Mouse (Mus musculus) heart, embryonic 10.5 days (tissue): ENCODE results near the gene Gpc5. TPM values are rescaled to one million over a fixed set of nuclear protein-coding genes. Genes with fewer than 3 reads are reported as not detected.

Source experiments
- DNase-seq: peaks from one replicate; pipeline ENCODE4 v3.0.0-alpha.2; 2017; ENCODE audit warnings: low spot score
- H3K27ac ChIP-seq: fragments of 300-500 bp; sonication (generic); 2 replicates; pipeline ENCODE4 v1.5.1; 2016; ENCODE audit warnings: mild to moderate bottlenecking
- H3K27me3 ChIP-seq: fragments of 300-500 bp; sonication (generic); 2 replicates; pipeline ENCODE4 v1.6.1; 2016; ENCODE audit warnings: mild to moderate bottlenecking; ENCODE audit not compliant: poor library complexity, insufficient read depth, severe bottlenecking
- H3K36me3 ChIP-seq: fragments of 300-500 bp; sonication (generic); 2 replicates; pipeline ENCODE4 v1.6.1; 2016; ENCODE audit warnings: mild to moderate bottlenecking, moderate library complexity
- H3K4me1 ChIP-seq: fragments of 300-500 bp; sonication (generic); 2 replicates; pipeline ENCODE4 v1.6.1; 2016; ENCODE audit warnings: mild to moderate bottlenecking
- H3K4me3 ChIP-seq: fragments of 300-500 bp; sonication (generic); 2 replicates; pipeline ENCODE4 v1.5.1; 2016; ENCODE audit warnings: mild to moderate bottlenecking, moderate library complexity
- H3K9me3 ChIP-seq: fragments of 300-500 bp; sonication (generic); 2 replicates; pipeline ENCODE4 v1.6.1; 2016; ENCODE audit warnings: mild to moderate bottlenecking, moderate library complexity
- WGBS: fragments of 180-500 bp; shearing (Covaris S2); methylation state at CpG from one replicate; pipeline ENCODE4 v1.1.7; 2016; 5-methylcytosine and 5-hydroxymethylcytosine counted together
- microRNA counts: library from miRNA; unstranded; fragments of <30 nt; microRNA quantifications from one replicate; lab custom pipeline; 2017
- microRNA-seq: library from miRNA; unstranded; fragments of <30 nt; microRNA quantifications from one replicate; pipeline ENCODE4, GENCODE M21; 2017
- polyA plus RNA-seq: library from polyadenylated mRNA; unstranded; fragments of >200 nt; fragmentation: Nextera tagmentation; extraction: Ambion mirVana; gene quantifications from 2 replicates; pipeline ENCODE4 v1.2.1, GENCODE M21; 2016

Gene Gpc5
- polyA plus RNA-seq, 1 experiment from 2014 or later: 0.50 TPM

- Histone ChIP-seq H3K27ac (no peak overlapping the region), H3K36me3 (no peaks in the 10 kb centered on the region), H3K4me1 (no peaks in the 10 kb centered on the region), H3K27me3 (no peaks in the 10 kb centered on the region), H3K4me3 (no peak overlapping the region), H3K9me3 (no peaks in the 10 kb centered on the region)
- 84% methylated on average over 8 of the region's 8 CpGs for WGBS
- no peak for DNase-seq
These were observed 1381.6 kb downstream of the Gpc5 start for GRCm38 (mm10) chr14:116473378-116474179.

- DNase-seq: no peak
- Histone ChIP-seq H3K4me3 (no peak overlapping the region), H3K27ac (no peak overlapping the region), H3K27me3 (no peaks in the 10 kb centered on the region), H3K4me1 (no peaks in the 10 kb centered on the region), H3K9me3 (no peaks in the 10 kb centered on the region), H3K36me3 (no peaks in the 10 kb centered on the region)
- WGBS: 41% methylated on average over 1 of the region's 1 CpGs
These were observed 1402.4 kb downstream of the Gpc5 start for GRCm38 (mm10) chr14:116494285-116494850.

- H3K9me3 ChIP-seq: no peaks in the 10 kb centered on the region
- no peaks in the 10 kb centered on the region for H3K36me3 ChIP-seq
- H3K27ac ChIP-seq: no peak overlapping the region
- WGBS: 81% methylated on average over 3 of the region's 3 CpGs
- H3K4me3 ChIP-seq: no peak overlapping the region
- DNase-seq: no peak
- no peaks in the 10 kb centered on the region for H3K4me1 ChIP-seq
- 0 out of 2 replicates have a peak, but pooled peaks cover 4% of the 10 kb centered on the region for H3K27me3 ChIP-seq
These were observed 1446.2 kb downstream of the Gpc5 start for GRCm38 (mm10) chr14:116538216-116538615.

GRCm38 (mm10) chr14:116543746-116544145, 1451.7 kb downstream of the Gpc5 start:
- no peak for DNase-seq
- 0 out of 2 replicates have a peak, but pooled peaks cover 4% of the 10 kb centered on the region for H3K27me3 ChIP-seq
- H3K36me3 ChIP-seq: no peaks in the 10 kb centered on the region
- no peak overlapping the region for H3K4me3 ChIP-seq
- H3K4me1 ChIP-seq: no peaks in the 10 kb centered on the region
- H3K27ac ChIP-seq: no peak overlapping the region
- H3K9me3 ChIP-seq: no peaks in the 10 kb centered on the region

DNA sequence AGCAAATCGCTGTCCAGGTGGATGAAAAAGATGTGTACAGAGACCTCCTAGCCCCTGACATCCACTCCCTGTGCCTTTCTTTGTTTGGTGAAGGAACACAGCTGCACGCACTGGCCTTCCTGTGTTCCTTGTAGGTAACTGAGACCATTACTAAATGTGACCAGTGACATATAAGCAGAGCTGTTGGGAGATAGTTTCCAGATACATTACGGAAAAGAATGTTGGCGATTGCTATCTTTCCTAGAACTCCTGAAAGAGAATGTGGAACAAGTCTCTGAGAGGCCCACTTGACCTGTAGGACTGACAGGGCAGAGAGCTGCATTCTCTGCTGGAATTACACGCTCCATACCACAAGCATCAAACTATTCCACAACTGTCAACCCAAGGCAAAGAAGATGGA, 1459.4 kb downstream of the Gpc5 start:
- no peaks in the 10 kb centered on the region for H3K9me3 ChIP-seq
- no peaks in the 10 kb centered on the region for H3K27me3 ChIP-seq
- H3K4me3 ChIP-seq: no peak overlapping the region
- WGBS: 25% methylated on average over 5 of the region's 5 CpGs
- H3K36me3 ChIP-seq: no peaks in the 10 kb centered on the region
- peaks cover 10% of the 10 kb centered on the region; the same call in 1 of the 2 replicates for H3K4me1 ChIP-seq
- DNase-seq: no peak
- H3K27ac ChIP-seq: peak overlapping the region; percentile 42; the same call in 1 of the 2 replicates

DNA sequence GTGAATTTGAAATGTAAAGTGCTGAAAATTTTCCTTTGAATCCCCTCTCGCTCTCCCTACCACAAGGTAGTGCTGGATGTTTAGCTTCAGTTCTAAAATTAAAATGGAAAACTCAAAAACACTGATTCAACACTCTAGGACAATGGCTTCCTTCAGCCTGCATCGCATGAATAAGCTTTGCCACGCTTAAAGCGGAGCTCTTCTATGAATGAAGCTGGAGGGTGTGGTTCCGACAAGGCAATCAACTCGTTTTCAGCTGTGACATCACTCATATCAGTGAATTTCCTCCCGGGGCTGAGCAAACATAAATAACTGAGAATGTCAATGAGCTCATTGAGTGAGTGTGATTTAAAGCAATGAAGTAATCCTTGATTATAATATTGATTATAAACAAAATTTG, 1461.3 kb downstream of the Gpc5 start:
- Histone ChIP-seq H3K9me3 (no peaks in the 10 kb centered on the region), H3K4me1 (peaks cover 10% of the 10 kb centered on the region; the same call in 1 of the 2 replicates), H3K36me3 (no peaks in the 10 kb centered on the region), H3K27me3 (no peaks in the 10 kb centered on the region), H3K4me3 (no peak overlapping the region), H3K27ac (no peak overlapping the region)
- 50% methylated on average over 7 of the region's 7 CpGs for WGBS
- DNase-seq: no peak

- Histone ChIP-seq H3K27me3 (no peaks in the 10 kb centered on the region), H3K4me3 (no peak overlapping the region), H3K9me3 (no peaks in the 10 kb centered on the region), H3K4me1 (no peaks in the 10 kb centered on the region), H3K36me3 (no peaks in the 10 kb centered on the region), H3K27ac (no peak overlapping the region)
- no peak for DNase-seq
- WGBS: 88% methylated on average over 9 of the region's 9 CpGs
These were observed 1466.3 kb downstream of the Gpc5 start for GRCm38 (mm10) chr14:116558141-116558800.

GRCm38 (mm10) chr14:116559990-116560389, 1468.0 kb downstream of the Gpc5 start:
- Histone ChIP-seq H3K27ac (no peak overlapping the region), H3K27me3 (no peaks in the 10 kb centered on the region), H3K4me1 (no peaks in the 10 kb centered on the region), H3K36me3 (no peaks in the 10 kb centered on the region), H3K4me3 (no peak overlapping the region), H3K9me3 (no peaks in the 10 kb centered on the region)
- DNase-seq: no peak
- 29% methylated on average over 1 of the region's 1 CpGs for WGBS

MicroRNAs encoded within 50 kb of the gene (microRNA counts, 519-probe panel; counts per million panel counts)
- microRNA mmu-miR-18a (lab: Ali Mortazavi, UCI) (6,527 counts per million, percentile 67 among the panel's probes with 10 or more counts), microRNA mmu-miR-19a (lab: Ali Mortazavi, UCI) (9,691 counts per million, percentile 97 among the panel's probes with 10 or more counts), microRNA mmu-miR-19b (lab: Ali Mortazavi, UCI) (8,459 counts per million, percentile 92 among the panel's probes with 10 or more counts), microRNA mmu-miR-20a+mmu-miR-20b (lab: Ali Mortazavi, UCI) (10,635 counts per million, percentile 100 among the panel's probes with 10 or more counts), microRNA mmu-miR-92a (lab: Ali Mortazavi, UCI) (1,887 counts per million, percentile 3 among the panel's probes with 10 or more counts)

Small RNA genes lying within 50 kb of the gene (microRNA-seq; reads per million reads assigned to microRNA genes)
- gene Mir17 (33,365 reads per million, percentile 98 among the genes with 10 or more reads in this experiment), gene Mir18 (5,427 reads per million, percentile 91 among the genes with 10 or more reads in this experiment), gene Mir19a (107 reads per million, percentile 52 among the genes with 10 or more reads in this experiment), gene Mir19b-1 (18.4 reads per million, percentile 31 among the genes with 10 or more reads in this experiment), gene Mir20a (11,632 reads per million, percentile 96 among the genes with 10 or more reads in this experiment), gene Mir92-1 (5,381 reads per million, percentile 90 among the genes with 10 or more reads in this experiment)
